Mouse (Mus musculus) neural tube, embryonic 14.5 days (tissue): Measurements from ENCODE around the gene Tspyl3. TPM values are rescaled to one million over a fixed set of nuclear protein-coding genes. Genes with fewer than 3 reads are reported as not detected.

Source experiments
- ATAC-seq: fragments of 200-750 bp; cut with Nextera tagmentation; 2 replicates; pipeline ENCODE4 v1.8.0; 2017; ENCODE audit warnings: low read depth, mild to moderate bottlenecking, moderate TSS enrichment, moderate library complexity
- H3K27ac ChIP-seq: fragments of 300-500 bp; sonication (generic); 2 replicates; pipeline ENCODE4 v1.5.1; 2014; ENCODE audit warnings: low read depth, mild to moderate bottlenecking, control low read depth, low read length, moderate library complexity, mixed read lengths
- H3K27me3 ChIP-seq: fragments of 300-500 bp; sonication (generic); 2 replicates; pipeline ENCODE4 v1.6.1; 2014; ENCODE audit warnings: low read length; ENCODE audit not compliant: control insufficient read depth, insufficient read depth
- H3K36me3 ChIP-seq: fragments of 300-500 bp; sonication (generic); 2 replicates; pipeline ENCODE4 v1.6.1; 2014; ENCODE audit warnings: low read length, mixed read lengths; ENCODE audit not compliant: control insufficient read depth, insufficient read depth
- H3K4me1 ChIP-seq: fragments of 300-500 bp; sonication (generic); 2 replicates; pipeline ENCODE4 v1.6.1; 2014; ENCODE audit warnings: low read length; ENCODE audit not compliant: control insufficient read depth, insufficient read depth
- H3K4me2 ChIP-seq: fragments of 300-500 bp; sonication (generic); 2 replicates; pipeline ENCODE4 v1.6.1; 2014; ENCODE audit warnings: mild to moderate bottlenecking, low read depth, low read length, control low read depth
- H3K4me3 ChIP-seq: fragments of 300-500 bp; sonication (generic); 2 replicates; pipeline ENCODE4 v1.5.1; 2014; ENCODE audit warnings: low read depth, low read length, control low read depth, mixed read lengths
- H3K9ac ChIP-seq: fragments of 300-500 bp; sonication (generic); replicated peaks from 2 replicates; pipeline ENCODE4 v1.6.1; 2014; ENCODE audit warnings: low read depth, mild to moderate bottlenecking, control low read depth, low read length, mixed read lengths
- H3K9me3 ChIP-seq: fragments of 300-500 bp; sonication (generic); 2 replicates; pipeline ENCODE4 v1.6.1; 2016; ENCODE audit warnings: low read length; ENCODE audit not compliant: control insufficient read depth
- WGBS: fragments of 180-500 bp; shearing (Covaris S2); extraction: QIAGEN DNeasy Blood & Tissue Kit; methylation state at CpG from one replicate; pipeline ENCODE4 v1.1.7; 2014; 5-methylcytosine and 5-hydroxymethylcytosine counted together
- polyA plus RNA-seq: library from polyadenylated mRNA; unstranded; fragments of >200 nt; fragmentation: Nextera tagmentation; extraction: Ambion mirVana; gene quantifications from 2 replicates; pipeline ENCODE4 v1.2.1, GENCODE M21; 2014

Gene Tspyl3
- polyA plus RNA-seq, 1 experiment from 2014 or later = 29.3 TPM

- Histone ChIP-seq H3K27ac (no peak overlapping the region), H3K9ac (no peak overlapping the region), H3K36me3 (peaks cover 6% of the 10 kb centered on the region), H3K27me3 (no peaks in the 10 kb centered on the region), H3K9me3 (no peaks in the 10 kb centered on the region), H3K4me2 (no peak overlapping the region), H3K4me3 (no peak overlapping the region), H3K4me1 (no peaks in the 10 kb centered on the region)
- no peak for ATAC-seq
- 94% methylated on average over 2 of the region's 2 CpGs for WGBS
Observed at GRCm38 (mm10) chr2:153256604-153257003, 31.4 kb upstream of the Tspyl3 start.

GRCm38 (mm10) chr2:153249751-153250150, 24.5 kb upstream of the Tspyl3 start:
- Histone ChIP-seq H3K9ac (no peak overlapping the region), H3K27me3 (no peaks in the 10 kb centered on the region), H3K27ac (no peak overlapping the region), H3K4me1 (no peaks in the 10 kb centered on the region), H3K4me2 (no peak overlapping the region), H3K4me3 (no peak overlapping the region), H3K36me3 (peaks cover 5% of the 10 kb centered on the region), H3K9me3 (no peaks in the 10 kb centered on the region)
- 93% methylated on average over 5 of the region's 5 CpGs for WGBS
- ATAC-seq = no peak

- Histone ChIP-seq H3K9me3 (no peaks in the 10 kb centered on the region), H3K9ac (peak overlapping the region; percentile 99; the same call in 1 of the 2 replicates), H3K27me3 (no peaks in the 10 kb centered on the region), H3K27ac (no peak overlapping the region), H3K36me3 (no peaks in the 10 kb centered on the region), H3K4me3 (peak overlapping the region; percentile 98), H3K4me1 (peaks cover 37% of the 10 kb centered on the region), H3K4me2 (peak overlapping the region; percentile 85)
- WGBS = 63% methylated on average over 6 of the region's 6 CpGs
- no peak for ATAC-seq
Observed at GRCm38 (mm10) chr2:153242156-153242555, 16.9 kb upstream of the Tspyl3 start.

- Histone ChIP-seq H3K27ac (peak within 1 kb of the TSS; percentile 88), H3K4me1 (peaks cover 37% of the 10 kb centered on the region), H3K9ac (peak within 1 kb of the TSS; percentile 99), H3K9me3 (no peaks in the 10 kb centered on the region), H3K36me3 (no peaks in the 10 kb centered on the region), H3K4me2 (peak within 1 kb of the TSS; percentile 85), H3K27me3 (no peaks in the 10 kb centered on the region), H3K4me3 (peak within 1 kb of the TSS; percentile 98)
- under 1% methylated on average over 24 of the region's 72 CpGs for WGBS
- ATAC-seq = peak; percentile 97
Observed at GRCm38 (mm10) chr2:153241250-153242014, 16.2 kb upstream of the Tspyl3 start, which contains the start of the genes Plagl2 and Pofut1. Gene Plagl2 (minus strand): TSS chr2:153241426. Gene Pofut1 (plus strand): TSS chr2:153241533.

GRCm38 (mm10) chr2:153240701-153241235, 15.5 kb upstream of the Tspyl3 start:
- under 1% methylated on average over 18 of the region's 33 CpGs for WGBS
- peaks cover 37% of the 10 kb centered on the region for H3K4me1 ChIP-seq
- peak; percentile 72 for ATAC-seq
- peak overlapping the region; percentile 85 for H3K4me2 ChIP-seq
- no peaks in the 10 kb centered on the region for H3K27me3 ChIP-seq
- peak overlapping the region; percentile 99 for H3K9ac ChIP-seq
- H3K4me3 ChIP-seq = peak overlapping the region; percentile 98
- peaks cover 2% of the 10 kb centered on the region; the same call in 1 of the 2 replicates for H3K36me3 ChIP-seq
- H3K9me3 ChIP-seq = no peaks in the 10 kb centered on the region
- peak overlapping the region; percentile 88 for H3K27ac ChIP-seq

GRCm38 (mm10) chr2:153239860-153240480, 14.7 kb upstream of the Tspyl3 start:
- Histone ChIP-seq H3K36me3 (peaks cover 8% of the 10 kb centered on the region; the same call in 1 of the 2 replicates), H3K27me3 (no peaks in the 10 kb centered on the region), H3K4me1 (peaks cover 37% of the 10 kb centered on the region), H3K9me3 (no peaks in the 10 kb centered on the region), H3K27ac (no peak overlapping the region; the same call in 1 of the 2 replicates), H3K4me3 (peak overlapping the region; percentile 98), H3K9ac (peak overlapping the region; percentile 99), H3K4me2 (peak overlapping the region; percentile 85)
- 7% methylated on average over 20 of the region's 22 CpGs for WGBS
- no peak for ATAC-seq

- Histone ChIP-seq H3K4me1 (peaks cover 37% of the 10 kb centered on the region), H3K4me3 (peak overlapping the region; percentile 98), H3K9me3 (no peaks in the 10 kb centered on the region), H3K27me3 (no peaks in the 10 kb centered on the region), H3K36me3 (peaks cover 15% of the 10 kb centered on the region; the same call in 1 of the 2 replicates), H3K27ac (no peak overlapping the region; the same call in 1 of the 2 replicates), H3K9ac (peak overlapping the region; percentile 99), H3K4me2 (peak overlapping the region; percentile 85)
- no peak for ATAC-seq
- 68% methylated on average over 7 of the region's 7 CpGs for WGBS
Observed at GRCm38 (mm10) chr2:153239021-153239859, 14.0 kb upstream of the Tspyl3 start.

- Histone ChIP-seq H3K27me3 (no peaks in the 10 kb centered on the region), H3K9ac (no peak overlapping the region), H3K4me1 (peaks cover 37% of the 10 kb centered on the region), H3K27ac (no peak overlapping the region), H3K36me3 (peaks cover 17% of the 10 kb centered on the region; the same call in 1 of the 2 replicates), H3K9me3 (no peaks in the 10 kb centered on the region), H3K4me2 (no peak overlapping the region), H3K4me3 (no peak overlapping the region)
- no peak for ATAC-seq
- 91% methylated on average over 2 of the region's 2 CpGs for WGBS
Observed at GRCm38 (mm10) chr2:153238406-153238805, 13.2 kb upstream of the Tspyl3 start.
